25 mouse cellular contexts compared by ENCODE assay signal in the genomic region with DNA sequence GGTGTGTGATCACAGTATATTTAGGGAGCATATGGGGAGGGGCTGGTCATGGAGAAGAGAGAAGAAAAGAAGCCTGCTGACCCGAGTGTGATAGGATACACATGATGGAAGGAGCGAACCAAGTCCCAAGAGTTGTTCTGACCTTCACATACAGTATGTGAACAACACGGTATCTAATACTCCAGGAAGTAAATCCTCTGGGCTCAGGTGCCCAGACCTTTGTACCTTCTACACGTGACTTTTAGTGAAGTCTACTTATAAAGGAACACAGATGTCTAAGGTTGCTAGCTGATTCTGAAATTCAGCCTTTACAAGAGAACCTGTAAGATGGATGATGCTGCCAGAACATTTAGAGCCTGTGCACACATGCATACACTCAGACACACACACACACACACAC.
"Had no signal": no experiment of that assay in that cellular context is flagged by ENCODE, and none has a peak within 500 bp of the region (broad histone marks: within the 10 kb centered on the region; RNA-seq: fewer than 3 reads in every experiment).

No protein-coding gene starts in this region.

- H3K27ac ChIP-seq: heart, adult 2 months; heart, embryonic 13.5 days; heart, embryonic 15.5 days; hindbrain, embryonic 13.5 days; hindbrain, embryonic 15.5 days; hindbrain, postnatal 0 days; layer of hippocampus, adult 2 months; left cerebral cortex, adult 2 months; limb, embryonic 10.5 days; limb, embryonic 12.5 days; liver, embryonic 13.5 days; liver, embryonic 15.5 days had no signal

- H3K9me3 ChIP-seq: heart, embryonic 15.5 days; limb, embryonic 10.5 days; liver, embryonic 13.5 days; liver, embryonic 15.5 days had no signal

- ATAC-seq: hindbrain, postnatal 0 days had no signal

- H3K4me2 ChIP-seq: heart, embryonic 11.5 days; heart, embryonic 13.5 days; heart, embryonic 15.5 days; hindbrain, embryonic 13.5 days; hindbrain, embryonic 15.5 days; limb, embryonic 12.5 days; liver, embryonic 11.5 days; liver, embryonic 13.5 days; liver, embryonic 15.5 days had no signal

- H3K4me3 ChIP-seq: heart, adult 2 months; heart, embryonic 13.5 days; heart, embryonic 15.5 days; hindbrain, embryonic 13.5 days; hindbrain, embryonic 15.5 days; layer of hippocampus, adult 2 months; left cerebral cortex, adult 2 months; limb, embryonic 10.5 days; limb, embryonic 12.5 days; liver, embryonic 13.5 days; liver, embryonic 15.5 days had no signal

- H3K4me1 ChIP-seq: limb, embryonic 10.5 days had no signal

- DNase-seq: gastrocnemius, postnatal 14 days; gastrocnemius, postnatal 36 days; heart, adult 11 months; heart, adult 2 months; heart, postnatal 14 days; heart, postnatal 36 days; kidney, adult 18-20 months; kidney, adult 8-10 months; kidney, postnatal 10 days; kidney, postnatal 25 days; kidney, postnatal 4 days; liver; liver, embryonic 13.5 days had no signal

- H3K36me3 ChIP-seq: hindbrain, embryonic 13.5 days; hindbrain, embryonic 15.5 days; limb, embryonic 12.5 days; liver, embryonic 15.5 days had no signal

- H3K9ac ChIP-seq: heart, embryonic 13.5 days; heart, embryonic 15.5 days; hindbrain, embryonic 13.5 days; hindbrain, embryonic 15.5 days; limb, embryonic 12.5 days; liver, embryonic 13.5 days; liver, embryonic 15.5 days had no signal

- H3K27me3 ChIP-seq: heart, embryonic 13.5 days; heart, embryonic 15.5 days; hindbrain, embryonic 13.5 days; hindbrain, embryonic 15.5 days; limb, embryonic 12.5 days; liver, embryonic 13.5 days; liver, embryonic 15.5 days had no signal
